Mouse (Mus musculus) thymus, adult 2 months (tissue): Measurements from ENCODE around the gene Gm572.

Experiments
- CTCF ChIP-seq: fragments of 200-500 bp; IDR thresholded peaks from 2 replicates; pipeline ENCODE4 v1.5.1; 2012; ENCODE audit warnings: mild to moderate bottlenecking, control low read depth, low read length, moderate library complexity, borderline replicate concordance; ENCODE audit not compliant: control insufficient read depth, poor library complexity, insufficient read depth; ENCODE audit errors: extremely low read depth
- POLR2A ChIP-seq: fragments of 200-500 bp; IDR thresholded peaks from 2 replicates; pipeline ENCODE4 v1.6.1; 2012; ENCODE audit warnings: mild to moderate bottlenecking, low read length, control low read depth, moderate library complexity; ENCODE audit not compliant: control insufficient read depth, poor library complexity, insufficient read depth; ENCODE audit errors: extremely low read depth

- TF ChIP-seq CTCF (no peak), POLR2A (no peak)
Measured at GRCm38 (mm10) chr4:148708836-148709235, 65.7 kb downstream of the Gm572 start.
